Mouse (Mus musculus): ENCODE data around the gene Chit1.

- TF ChIP-seq CTCF (IDR thresholded peaks at IDR 0.05; ENCODE audit: low read depth, low read length) (no peak), TAL1 (conservative IDR thresholded peaks at IDR 0.05; ENCODE audit: low read depth, low read length) (no peak), POLR2AphosphoS5 (IDR thresholded peaks at IDR 0.05; ENCODE audit: insufficient replicate concordance, low read depth, low read length) (0 out of 2 replicates have a peak, but pooled peaks have one; percentile 36), GATA2 (IDR thresholded peaks at IDR 0.05; ENCODE audit: borderline replicate concordance, low read depth, low read length) (no peak), GATA1 (IDR thresholded peaks at IDR 0.05; ENCODE audit: borderline replicate concordance, low read length) (no peak)
Measured at GRCm38 (mm10) chr1:134078802-134079476, 32.1 kb upstream of the Chit1 start, which contains the start of gene Btg2.

Data from G1E (cell line).